Mouse (Mus musculus): ENCODE measurements around the gene Tmem80. TPM values are rescaled to one million over a fixed set of nuclear protein-coding genes. Genes with fewer than 3 reads are reported as not detected.

Gene Tmem80
- polyA plus RNA-seq, 1 experiment from 2014 or later: 49.3 TPM

GRCm38 (mm10) chr7:141337716-141338416 is 10.3 kb downstream of the Tmem80 start:
- no peaks in the 10 kb centered on the region for H3K27me3 ChIP-seq (ENCODE audit: insufficient read depth, low read length)
- no peak overlapping the region for H3K4me3 ChIP-seq (ENCODE audit: low read length)
- no peaks in the 10 kb centered on the region for H3K9me3 ChIP-seq (ENCODE audit: low read length)
- ATAC-seq (ENCODE audit: low FRiP score, low TSS enrichment): no peak
- 68% methylated on average over 3 of the region's 3 CpGs for WGBS
- H3K9ac ChIP-seq (replicated peaks; ENCODE audit: low read length): peak overlapping the region; percentile 73; the same call in 1 of the 2 replicates
- H3K36me3 ChIP-seq (ENCODE audit: insufficient read depth, low read length): peaks cover 20% of the 10 kb centered on the region
- H3K27ac ChIP-seq (ENCODE audit: low read length): peak overlapping the region; percentile 51
- H3K4me2 ChIP-seq (replicated peaks; ENCODE audit: low read depth, low read length): peak overlapping the region; percentile 63
- H3K4me1 ChIP-seq (ENCODE audit: insufficient read depth, low read length): peaks cover 19% of the 10 kb centered on the region

- peak within 1 kb of the TSS; percentile 47 for H3K4me3 ChIP-seq (ENCODE audit: low read length)
- no peaks in the 10 kb centered on the region for H3K9me3 ChIP-seq (ENCODE audit: low read length)
- no peaks in the 10 kb centered on the region for H3K27me3 ChIP-seq (ENCODE audit: insufficient read depth, low read length)
- peak within 1 kb of the TSS; percentile 73 for H3K9ac ChIP-seq (replicated peaks; ENCODE audit: low read length)
- H3K27ac ChIP-seq (ENCODE audit: low read length): peak within 1 kb of the TSS; percentile 79
- H3K4me1 ChIP-seq (ENCODE audit: insufficient read depth, low read length): peaks cover 19% of the 10 kb centered on the region
- peak; percentile 89 for ATAC-seq (ENCODE audit: low FRiP score, low TSS enrichment)
- H3K36me3 ChIP-seq (ENCODE audit: insufficient read depth, low read length): peaks cover 14% of the 10 kb centered on the region
- H3K4me2 ChIP-seq (replicated peaks; ENCODE audit: low read depth, low read length): peak within 1 kb of the TSS; percentile 63
- 4% methylated on average over 23 of the region's 23 CpGs for WGBS
Measured at GRCm38 (mm10) chr7:141338576-141339131, 11.1 kb downstream of the Tmem80 start, which contains the start of gene Eps8l2. Gene Eps8l2 (plus strand): TSS chr7:141338880.

DNA sequence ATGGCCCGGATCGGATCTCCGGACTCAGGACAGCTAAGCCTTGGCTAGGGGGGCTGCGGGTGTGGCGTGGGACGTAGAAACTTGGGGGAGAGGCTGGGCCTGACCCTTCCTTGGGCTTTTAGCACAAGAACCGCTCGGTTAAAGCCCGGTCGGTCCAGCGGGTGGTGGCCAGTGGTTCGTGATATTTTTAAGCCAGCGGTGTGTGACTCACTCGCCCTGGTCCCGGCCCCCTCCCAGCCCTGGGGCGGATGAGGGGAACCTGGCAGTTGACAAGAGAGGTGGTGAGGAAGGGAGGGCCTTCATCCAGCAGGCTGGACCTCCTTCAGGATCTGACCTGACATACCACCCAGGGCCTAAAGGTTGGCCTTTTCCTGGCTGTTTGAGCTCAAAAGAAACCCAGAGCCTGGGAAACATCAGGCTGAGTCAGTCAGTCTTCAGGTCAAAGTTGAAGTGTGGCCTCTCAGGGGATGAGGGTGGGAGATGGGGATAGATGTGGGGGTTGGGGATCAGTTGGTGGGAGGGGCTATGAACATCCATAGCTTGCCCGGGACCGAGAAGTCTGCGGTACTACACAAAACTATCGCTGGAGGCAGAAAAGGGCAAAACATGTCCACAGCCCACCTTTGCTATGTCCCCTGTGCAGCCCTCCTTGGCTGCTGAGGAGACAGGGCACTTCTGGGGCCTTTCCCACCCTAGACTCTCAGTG is 11.8 kb downstream of the Tmem80 start:
- H3K36me3 ChIP-seq (ENCODE audit: insufficient read depth, low read length): peaks cover 9% of the 10 kb centered on the region
- peak overlapping the region; percentile 79 for H3K27ac ChIP-seq (ENCODE audit: low read length)
- H3K9ac ChIP-seq (replicated peaks; ENCODE audit: low read length): peak overlapping the region; percentile 73
- H3K27me3 ChIP-seq (ENCODE audit: insufficient read depth, low read length): no peaks in the 10 kb centered on the region
- H3K4me1 ChIP-seq (ENCODE audit: insufficient read depth, low read length): peaks cover 19% of the 10 kb centered on the region
- peak overlapping the region; percentile 47 for H3K4me3 ChIP-seq (ENCODE audit: low read length)
- ATAC-seq (ENCODE audit: low FRiP score, low TSS enrichment): peak; percentile 5; the same call in 1 of the 2 replicates
- no peaks in the 10 kb centered on the region for H3K9me3 ChIP-seq (ENCODE audit: low read length)
- peak overlapping the region; percentile 63 for H3K4me2 ChIP-seq (replicated peaks; ENCODE audit: low read depth, low read length)
- WGBS: 29% methylated on average over 20 of the region's 20 CpGs

- 64% methylated on average over 7 of the region's 7 CpGs for WGBS
- ATAC-seq (ENCODE audit: low FRiP score, low TSS enrichment): peak; percentile 2; the same call in 1 of the 2 replicates
- peak overlapping the region; percentile 47 for H3K4me3 ChIP-seq (ENCODE audit: low read length)
- 0 out of 2 replicates have a peak, but pooled peaks cover 2% of the 10 kb centered on the region for H3K36me3 ChIP-seq (ENCODE audit: insufficient read depth, low read length)
- peaks cover 19% of the 10 kb centered on the region for H3K4me1 ChIP-seq (ENCODE audit: insufficient read depth, low read length)
- peak overlapping the region; percentile 73 for H3K9ac ChIP-seq (replicated peaks; ENCODE audit: low read length)
- H3K27ac ChIP-seq (ENCODE audit: low read length): peak overlapping the region; percentile 79
- peak overlapping the region; percentile 63 for H3K4me2 ChIP-seq (replicated peaks; ENCODE audit: low read depth, low read length)
- H3K9me3 ChIP-seq (ENCODE audit: low read length): no peaks in the 10 kb centered on the region
- no peaks in the 10 kb centered on the region for H3K27me3 ChIP-seq (ENCODE audit: insufficient read depth, low read length)
Measured at GRCm38 (mm10) chr7:141340023-141340422, 12.5 kb downstream of the Tmem80 start.

GRCm38 (mm10) chr7:141340476-141340875 is 12.9 kb downstream of the Tmem80 start:
- H3K9ac ChIP-seq (replicated peaks; ENCODE audit: low read length): peak overlapping the region; percentile 73
- H3K9me3 ChIP-seq (ENCODE audit: low read length): no peaks in the 10 kb centered on the region
- no peaks in the 10 kb centered on the region for H3K36me3 ChIP-seq (ENCODE audit: insufficient read depth, low read length)
- peak overlapping the region; percentile 79 for H3K27ac ChIP-seq (ENCODE audit: low read length)
- WGBS: 67% methylated on average over 6 of the region's 6 CpGs
- H3K4me2 ChIP-seq (replicated peaks; ENCODE audit: low read depth, low read length): peak overlapping the region; percentile 63
- ATAC-seq (ENCODE audit: low FRiP score, low TSS enrichment): peak; percentile 50
- H3K27me3 ChIP-seq (ENCODE audit: insufficient read depth, low read length): no peaks in the 10 kb centered on the region
- H3K4me1 ChIP-seq (ENCODE audit: insufficient read depth, low read length): peaks cover 19% of the 10 kb centered on the region
- peak overlapping the region; percentile 47; the same call in 1 of the 2 replicates for H3K4me3 ChIP-seq (ENCODE audit: low read length)

DNA sequence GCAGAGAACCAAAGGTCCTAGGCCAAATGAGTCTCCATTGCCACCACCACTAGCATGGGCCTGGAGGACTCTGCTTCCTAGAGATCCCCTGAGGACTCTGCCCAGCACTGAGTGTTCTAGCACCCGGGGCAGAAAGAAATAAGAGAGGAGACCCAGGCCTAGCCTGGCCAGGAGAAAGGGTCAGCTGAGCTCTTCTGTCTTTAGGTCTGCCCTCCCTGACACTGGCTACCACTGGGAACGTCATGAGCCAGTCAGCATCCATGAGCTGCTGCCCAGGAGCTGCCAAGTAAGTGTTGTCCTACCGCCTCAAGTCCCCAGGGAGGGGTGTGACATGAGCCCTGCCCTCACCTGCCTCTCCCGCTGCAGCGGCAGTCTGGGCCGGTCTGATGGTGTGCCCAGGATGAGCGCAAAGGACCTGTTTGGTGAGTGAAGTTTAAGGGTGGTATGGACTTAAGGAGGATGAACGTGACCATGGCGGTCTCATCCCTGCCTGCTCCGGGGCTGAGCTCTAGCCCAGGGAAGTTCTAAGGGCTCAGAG is 14.2 kb downstream of the Tmem80 start:
- ATAC-seq (ENCODE audit: low FRiP score, low TSS enrichment): no peak
- no peak overlapping the region for H3K9ac ChIP-seq (replicated peaks; ENCODE audit: low read length)
- no peaks in the 10 kb centered on the region for H3K9me3 ChIP-seq (ENCODE audit: low read length)
- WGBS: 75% methylated on average over 10 of the region's 10 CpGs
- H3K4me1 ChIP-seq (ENCODE audit: insufficient read depth, low read length): peaks cover 19% of the 10 kb centered on the region
- no peaks in the 10 kb centered on the region for H3K36me3 ChIP-seq (ENCODE audit: insufficient read depth, low read length)
- H3K27me3 ChIP-seq (ENCODE audit: insufficient read depth, low read length): no peaks in the 10 kb centered on the region
- no peak overlapping the region for H3K4me2 ChIP-seq (replicated peaks; ENCODE audit: low read depth, low read length)
- no peak overlapping the region for H3K4me3 ChIP-seq (ENCODE audit: low read length)
- H3K27ac ChIP-seq (ENCODE audit: low read length): no peak overlapping the region

GRCm38 (mm10) chr7:141343230-141343629 is 15.7 kb downstream of the Tmem80 start:
- Histone ChIP-seq H3K9ac (replicated peaks; ENCODE audit: low read length) (no peak overlapping the region), H3K4me1 (ENCODE audit: insufficient read depth, low read length) (peaks cover 12% of the 10 kb centered on the region), H3K4me2 (replicated peaks; ENCODE audit: low read depth, low read length) (no peak overlapping the region), H3K36me3 (ENCODE audit: insufficient read depth, low read length) (no peaks in the 10 kb centered on the region), H3K4me3 (ENCODE audit: low read length) (no peak overlapping the region), H3K27ac (ENCODE audit: low read length) (no peak overlapping the region; the same call in 1 of the 2 replicates), H3K27me3 (ENCODE audit: insufficient read depth, low read length) (no peaks in the 10 kb centered on the region), H3K9me3 (ENCODE audit: low read length) (no peaks in the 10 kb centered on the region)
- 83% methylated on average over 2 of the region's 2 CpGs for WGBS
- no peak for ATAC-seq (ENCODE audit: low FRiP score, low TSS enrichment)

DNA sequence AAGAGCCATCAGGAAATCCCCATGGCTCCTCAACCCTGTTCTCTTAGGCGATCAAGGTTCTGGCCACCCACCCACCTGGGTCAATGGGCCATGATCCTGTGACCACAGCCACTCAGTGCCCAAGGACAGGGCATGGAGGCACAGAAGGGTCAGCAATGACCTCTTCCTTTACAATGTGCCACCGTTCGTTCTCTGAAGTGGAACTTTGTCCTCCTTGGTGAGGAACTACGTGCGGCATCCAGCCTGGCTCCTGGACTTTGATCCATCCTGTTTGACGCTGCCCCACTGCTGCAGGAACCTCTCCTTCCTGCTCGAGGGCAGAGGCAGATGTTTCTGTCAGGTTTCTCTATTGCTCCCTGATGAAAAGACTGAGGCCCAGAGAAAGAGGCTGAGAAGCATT is 16.2 kb downstream of the Tmem80 start:
- Histone ChIP-seq H3K27me3 (ENCODE audit: insufficient read depth, low read length) (no peaks in the 10 kb centered on the region), H3K4me1 (ENCODE audit: insufficient read depth, low read length) (peaks cover 8% of the 10 kb centered on the region), H3K9me3 (ENCODE audit: low read length) (no peaks in the 10 kb centered on the region), H3K9ac (replicated peaks; ENCODE audit: low read length) (no peak overlapping the region), H3K27ac (ENCODE audit: low read length) (no peak overlapping the region; the same call in 1 of the 2 replicates), H3K4me2 (replicated peaks; ENCODE audit: low read depth, low read length) (no peak overlapping the region), H3K4me3 (ENCODE audit: low read length) (no peak overlapping the region), H3K36me3 (ENCODE audit: insufficient read depth, low read length) (no peaks in the 10 kb centered on the region)
- ATAC-seq (ENCODE audit: low FRiP score, low TSS enrichment): no peak
- 65% methylated on average over 7 of the region's 7 CpGs for whole genome bisulfite sequencing

GRCm38 (mm10) chr7:141344787-141345186 is 17.2 kb downstream of the Tmem80 start:
- Histone ChIP-seq H3K4me3 (ENCODE audit: low read length) (no peak overlapping the region), H3K36me3 (ENCODE audit: insufficient read depth, low read length) (no peaks in the 10 kb centered on the region), H3K27me3 (ENCODE audit: insufficient read depth, low read length) (no peaks in the 10 kb centered on the region), H3K9ac (replicated peaks; ENCODE audit: low read length) (no peak overlapping the region), H3K4me1 (ENCODE audit: insufficient read depth, low read length) (peaks cover 5% of the 10 kb centered on the region), H3K4me2 (replicated peaks; ENCODE audit: low read depth, low read length) (no peak overlapping the region), H3K27ac (ENCODE audit: low read length) (no peak overlapping the region), H3K9me3 (ENCODE audit: low read length) (no peaks in the 10 kb centered on the region)
- WGBS: 84% methylated on average over 5 of the region's 5 CpGs
- ATAC-seq (ENCODE audit: low FRiP score, low TSS enrichment): no peak

Data from kidney, embryonic 16.5 days (tissue).